In the genomic region with DNA sequence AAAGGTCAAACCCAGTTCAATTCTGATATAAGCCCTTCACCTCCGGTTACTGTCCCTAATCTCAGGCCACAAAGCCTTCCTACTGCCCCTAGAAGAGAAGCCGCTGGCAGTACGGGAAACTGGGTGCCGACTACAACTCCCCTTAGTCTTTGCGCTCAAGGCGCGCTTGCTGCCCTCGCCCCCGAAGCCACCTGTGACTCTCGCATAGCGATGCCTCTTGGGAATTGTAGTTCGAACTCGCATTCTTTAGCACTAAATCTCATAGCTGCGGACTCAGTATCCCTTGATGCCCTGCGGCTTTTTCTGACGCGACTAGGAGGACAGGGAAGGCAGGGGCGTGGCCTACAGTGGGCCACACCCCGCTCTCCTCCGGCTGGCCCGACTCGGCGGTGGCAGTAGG, we compare ENCODE assay signal across 8 mouse cellular contexts. TPM values are rescaled to one million over a fixed set of nuclear protein-coding genes. Genes with fewer than 3 reads are reported as not detected.
DNase-seq lines count a peak whose midpoint lies in the region; ATAC-seq and TF ChIP-seq lines count a peak whose summit lies in the region.

Gene Gtpbp2 (plus strand): TSS at position 347 of the 400 bp plus-strand sequence.

- no peak for TF ChIP-seq CTCF in C2C12 (IDR thresholded peaks at IDR 0.05; ENCODE audit: control insufficient read depth, insufficient read depth, insufficient read length)

- peaks cover 18% of the 10 kb centered on the region for H3K79me2 ChIP-seq in C2C12 (ENCODE audit: control insufficient read depth, insufficient read depth)

- H3K4me1 ChIP-seq in heart, embryonic 10.5 days = peaks cover 38% of the 10 kb centered on the region
- H3K4me1 ChIP-seq in kidney, embryonic 15.5 days = peaks cover 30% of the 10 kb centered on the region
- peaks cover 21% of the 10 kb centered on the region for H3K4me1 ChIP-seq in stomach, embryonic 14.5 days (ENCODE audit: control insufficient read depth, insufficient read depth, low read length)

- peak; percentile 71 for ATAC-seq in erythroblast, adult 5-6 weeks (replicated peaks; ENCODE audit: low FRiP score, poor library complexity, severe bottlenecking)
- ATAC-seq in kidney, embryonic 15.5 days (replicated peaks; ENCODE audit: low FRiP score) = peak; percentile 93
- peak; percentile 91 for ATAC-seq in monocyte, adult 5-6 weeks (replicated peaks; ENCODE audit: insufficient number of reproducible peaks, low FRiP score, low TSS enrichment, poor library complexity, severe bottlenecking)
- ATAC-seq in stomach, embryonic 14.5 days (ENCODE audit: insufficient number of reproducible peaks, insufficient read depth, low FRiP score, low read depth) = peak; percentile 93

- H3K79me3 ChIP-seq in C2C12 (ENCODE audit: low read depth) = peaks cover 5% of the 10 kb centered on the region

- peak within 1 kb of the TSS; percentile 63 for H3ac ChIP-seq in C2C12 (ENCODE audit: control insufficient read depth, insufficient read length, low read depth)

- peak within 1 kb of the TSS; percentile 58 for H3K4me3 ChIP-seq in C2C12 (ENCODE audit: insufficient read depth, poor library complexity, severe bottlenecking)
- H3K4me3 ChIP-seq in heart, embryonic 10.5 days = peak within 1 kb of the TSS; percentile 95
- peak within 1 kb of the TSS; percentile 88 for H3K4me3 ChIP-seq in kidney, embryonic 15.5 days (replicated peaks)
- peak within 1 kb of the TSS; percentile 64 for H3K4me3 ChIP-seq in stomach, embryonic 14.5 days (ENCODE audit: low read depth, low read length)

- peak within 1 kb of the TSS; percentile 75 for H3K9ac ChIP-seq in kidney, embryonic 15.5 days
- peak within 1 kb of the TSS; percentile 71 for H3K9ac ChIP-seq in stomach, embryonic 14.5 days (replicated peaks; ENCODE audit: low read depth, low read length)

- DNase-seq in brain, adult 2 months (ENCODE audit: low read depth, low spot score) = peak; percentile 100
- DNase-seq in heart, embryonic 10.5 days (ENCODE audit: low spot score) = peak; percentile 99
- DNase-seq in liver = peak; percentile 97

- no peaks in the 10 kb centered on the region for H3K27me3 ChIP-seq in C2C12 (ENCODE audit: control insufficient read depth, insufficient read depth, insufficient read length)
- H3K27me3 ChIP-seq in heart, embryonic 10.5 days (ENCODE audit: insufficient read depth, poor library complexity, severe bottlenecking) = no peaks in the 10 kb centered on the region
- no peaks in the 10 kb centered on the region for H3K27me3 ChIP-seq in kidney, embryonic 15.5 days
- no peaks in the 10 kb centered on the region for H3K27me3 ChIP-seq in stomach, embryonic 14.5 days (ENCODE audit: control insufficient read depth, insufficient read depth, low read length)

- H3K9me3 ChIP-seq in heart, embryonic 10.5 days = no peaks in the 10 kb centered on the region
- H3K9me3 ChIP-seq in kidney, embryonic 15.5 days (replicated peaks) = no peaks in the 10 kb centered on the region
- no peaks in the 10 kb centered on the region for H3K9me3 ChIP-seq in stomach, embryonic 14.5 days (ENCODE audit: control insufficient read depth, low read depth, low read length)

- peaks cover 19% of the 10 kb centered on the region for H3K36me3 ChIP-seq in C2C12 (ENCODE audit: control insufficient read depth, insufficient read depth)
- H3K36me3 ChIP-seq in heart, embryonic 10.5 days = peaks cover 27% of the 10 kb centered on the region
- peaks cover 29% of the 10 kb centered on the region for H3K36me3 ChIP-seq in kidney, embryonic 15.5 days
- H3K36me3 ChIP-seq in stomach, embryonic 14.5 days (ENCODE audit: control insufficient read depth, insufficient read depth, low read length) = peaks cover 18% of the 10 kb centered on the region

- H3K4me2 ChIP-seq in kidney, embryonic 15.5 days = peak within 1 kb of the TSS; percentile 91
- peak within 1 kb of the TSS; percentile 54 for H3K4me2 ChIP-seq in stomach, embryonic 14.5 days (replicated peaks; ENCODE audit: low read depth, low read length)

- peak within 1 kb of the TSS; percentile 96 for H3K27ac ChIP-seq in heart, embryonic 10.5 days
- peak within 1 kb of the TSS; percentile 95 for H3K27ac ChIP-seq in kidney, embryonic 15.5 days
- peak within 1 kb of the TSS; percentile 80 for H3K27ac ChIP-seq in stomach, embryonic 14.5 days (ENCODE audit: low read length)

- whole genome bisulfite sequencing in heart, embryonic 10.5 days = 0% methylated on average over 23 of the region's 23 CpGs
- under 1% methylated on average over 23 of the region's 23 CpGs for WGBS in kidney, embryonic 15.5 days
- WGBS in stomach, embryonic 14.5 days = under 1% methylated on average over 23 of the region's 23 CpGs

TF ChIP-seq in C2C12, 6 proteins besides CTCF, POLR2A, EP300 and RAD21:
- TF ChIP-seq CEBPB (IDR thresholded peaks at IDR 0.05; ENCODE audit: low read depth) = no peak
- TF ChIP-seq MAX (IDR thresholded peaks at IDR 0.05) = no peak
- TF ChIP-seq USF1 (IDR thresholded peaks at IDR 0.05; ENCODE audit: low read depth) = peak; percentile 55
TF ChIP-seq in C2C12: peak in this region for 1.

RNA-seq across cellular contexts. Expression of gene Gtpbp2, which starts in this region (rescaled TPM):
- 14.4 TPM for polyA plus RNA-seq in C2C12 (2012; fragmentation: generic; extraction: Trizol)
- total RNA-seq in erythroblast, adult 5-6 weeks (2015; ENCODE audit: low replicate concordance) = 296 and 371 TPM in 2 replicates
- total RNA-seq in erythroblast, adult 5-6 weeks (2017; ENCODE audit: low replicate concordance) = 714 and 945 TPM in 2 replicates
- 32.3 and 34.9 TPM in 2 replicates for polyA plus RNA-seq in heart, embryonic 10.5 days (2016; fragmentation: Nextera tagmentation; extraction: Ambion mirVana)
- polyA plus RNA-seq in kidney, embryonic 15.5 days (2015; fragmentation: Nextera tagmentation; extraction: Ambion mirVana) = 36.8 and 44.4 TPM in 2 replicates
- 84.1 to 127 TPM (median 93.1 TPM) in 3 replicates for total RNA-seq in monocyte, adult 5-6 weeks (2017)
- 33.0 and 36.3 TPM in 2 replicates for polyA plus RNA-seq in stomach, embryonic 14.5 days (2014; fragmentation: Nextera tagmentation; extraction: Ambion mirVana)

Comparison
In these comparisons a context has a peak if more than half of its experiments do, and no peak if none do; other contexts are left out.
1. Peak in every context shown above with its lines: DNase-seq, ATAC-seq, H3K4me3 ChIP-seq and H3K27ac ChIP-seq.